Mouse (Mus musculus) T-helper 1 cell (primary cell): ENCODE results near the gene Pmf1.
"Not testable (repeated sequence)": the region's sequence is repeated elsewhere in the genome, so short reads cannot be mapped to it uniquely, and the experiment has no call there.

Source experiments
- in situ Hi-C: fragments of 300-600 bp; cut with MboI, MseI; formaldehyde crosslinking; loops from one replicate; pipeline ENCODE4 v1.15.1; 2025; ENCODE audit warnings: high pct_unique_total_duplicates

Pmf1 gene

GRCm38 (mm10) chr3:88398666-88399065 lies 11.5 kb downstream of the Pmf1 start:
- in situ Hi-C loops, result loop anchor here (5.0 kb wide), 1 partner anchor 254 kb away; the partner anchor contains the start of gene Rxfp4

GRCm38 (mm10) chr3:88395742-88396141 lies 14.4 kb downstream of the Pmf1 start:
- in situ Hi-C loops, result loop anchor here (5.0 kb wide), 1 partner anchor 257 kb away; the partner anchor contains the start of gene Rxfp4

GRCm38 (mm10) chr3:88395288-88395687 lies 14.8 kb downstream of the Pmf1 start:
- in situ Hi-C loops, result loop anchor here (5.0 kb wide), 1 partner anchor 257 kb away; the partner anchor contains the start of gene Rxfp4

GRCm38 (mm10) chr3:88393776-88394375 lies 16.3 kb downstream of the Pmf1 start:
- in situ Hi-C loops, result no loop called here

- in situ Hi-C loops, result no loop called here
Observed at GRCm38 (mm10) chr3:88384364-88384763, 25.8 kb downstream of the Pmf1 start, which contains the start of gene Bglap. Bglap (minus strand) TSS chr3:88384464.

GRCm38 (mm10) chr3:88382383-88382782 lies 27.7 kb downstream of the Pmf1 start:
- in situ Hi-C loops, result not testable (repeated sequence)

- in situ Hi-C loops, result not testable (repeated sequence)
Observed at GRCm38 (mm10) chr3:88381389-88382315, 28.5 kb downstream of the Pmf1 start.

- in situ Hi-C loops, result not testable (repeated sequence)
Observed at GRCm38 (mm10) chr3:88378599-88378998, 31.5 kb downstream of the Pmf1 start, which contains the start of gene Bglap2. Bglap2 (minus strand) TSS chr3:88378699.

- in situ Hi-C loops, result not testable (repeated sequence)
Observed at GRCm38 (mm10) chr3:88376644-88377043, 33.5 kb downstream of the Pmf1 start.

GRCm38 (mm10) chr3:88375750-88376626 lies 34.1 kb downstream of the Pmf1 start:
- in situ Hi-C loops, result not testable (repeated sequence)

- in situ Hi-C loops, result not testable (repeated sequence)
Observed at GRCm38 (mm10) chr3:88372643-88373042, 37.5 kb downstream of the Pmf1 start, which contains the start of gene Bglap3. Bglap3 (minus strand) TSS chr3:88372743.

GRCm38 (mm10) chr3:88368511-88368910 lies 41.6 kb downstream of the Pmf1 start:
- in situ Hi-C loops, result not testable (repeated sequence)

GRCm38 (mm10) chr3:88367517-88367916 lies 42.6 kb downstream of the Pmf1 start:
- in situ Hi-C loops, result not testable (repeated sequence)

- in situ Hi-C loops, result not testable (repeated sequence)
Observed at GRCm38 (mm10) chr3:88366830-88367428, 43.2 kb downstream of the Pmf1 start.

- in situ Hi-C loops, result no loop called here
Observed at GRCm38 (mm10) chr3:88365705-88366361, 44.3 kb downstream of the Pmf1 start.

GRCm38 (mm10) chr3:88364337-88364736 lies 45.8 kb downstream of the Pmf1 start, which contains the start of gene Paqr6:
Paqr6 (plus strand) TSS chr3:88364584.
- in situ Hi-C loops, result no loop called here

- in situ Hi-C loops, result no loop called here
Observed at GRCm38 (mm10) chr3:88363700-88364099, 46.4 kb downstream of the Pmf1 start.

- in situ Hi-C loops, result no loop called here
Observed at GRCm38 (mm10) chr3:88361612-88362313, 48.4 kb downstream of the Pmf1 start.

GRCm38 (mm10) chr3:88361096-88361495 lies 49.0 kb downstream of the Pmf1 start:
- in situ Hi-C loops, result no loop called here

- in situ Hi-C loops, result loop anchor here (10.0 kb wide), 1 partner anchor 335 kb away; no protein-coding TSS in a partner anchor
Observed at GRCm38 (mm10) chr3:88359989-88360388, 50.1 kb downstream of the Pmf1 start.
